Mouse (Mus musculus) embryo, embryonic 10.5 days (tissue): Measurements from ENCODE around the gene Ube4b.
"Not testable (repeated sequence)": the region's sequence is repeated elsewhere in the genome, so short reads cannot be mapped to it uniquely, and the experiment has no call there.

Experiments
- DNase-seq: peaks from one replicate; pipeline ENCODE4 v3.0.0-alpha.2; 2015; ENCODE audit warnings: low spot score

Gene Ube4b

DNA sequence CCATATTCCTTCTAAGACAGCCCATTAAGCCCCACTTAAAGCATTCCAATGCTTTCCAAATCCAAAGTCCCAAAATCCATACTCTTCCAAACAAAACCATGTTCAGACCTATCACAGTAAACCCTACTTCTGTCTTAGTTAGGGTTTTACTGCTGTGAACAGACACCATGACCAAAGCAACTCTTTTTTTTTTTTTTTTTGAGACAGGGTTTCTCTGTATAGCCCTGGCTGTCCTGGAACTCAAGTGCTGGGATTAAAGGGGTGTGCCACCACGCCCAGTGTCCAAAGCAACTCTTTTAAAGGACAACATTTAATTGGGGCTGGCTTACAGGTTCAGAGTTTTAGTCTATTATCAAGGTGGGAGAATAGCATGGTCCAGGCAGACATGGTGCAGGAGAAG lies 5.3 kb upstream of the Ube4b start:
- DNase-seq = not testable (repeated sequence)

DNA sequence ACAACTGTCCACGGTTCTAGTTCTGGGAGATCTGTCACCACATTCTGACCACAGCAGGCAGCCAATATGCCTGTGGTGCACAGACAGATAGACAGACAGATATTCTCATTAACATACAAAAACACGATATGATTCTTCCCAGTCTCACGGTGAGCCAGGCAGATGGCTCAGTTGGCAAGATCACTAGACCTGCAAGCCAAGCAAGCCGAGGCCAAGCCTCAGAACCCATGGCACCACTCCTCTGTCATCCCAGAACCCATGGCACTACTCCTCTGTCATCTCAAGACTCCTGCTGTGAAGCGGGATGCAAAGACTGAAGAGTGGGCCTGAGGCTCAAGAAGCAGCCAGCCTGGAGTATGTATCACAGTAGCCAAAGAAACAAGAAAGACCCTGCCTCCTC lies 3.0 kb upstream of the Ube4b start:
- no peak for DNase-seq

DNA sequence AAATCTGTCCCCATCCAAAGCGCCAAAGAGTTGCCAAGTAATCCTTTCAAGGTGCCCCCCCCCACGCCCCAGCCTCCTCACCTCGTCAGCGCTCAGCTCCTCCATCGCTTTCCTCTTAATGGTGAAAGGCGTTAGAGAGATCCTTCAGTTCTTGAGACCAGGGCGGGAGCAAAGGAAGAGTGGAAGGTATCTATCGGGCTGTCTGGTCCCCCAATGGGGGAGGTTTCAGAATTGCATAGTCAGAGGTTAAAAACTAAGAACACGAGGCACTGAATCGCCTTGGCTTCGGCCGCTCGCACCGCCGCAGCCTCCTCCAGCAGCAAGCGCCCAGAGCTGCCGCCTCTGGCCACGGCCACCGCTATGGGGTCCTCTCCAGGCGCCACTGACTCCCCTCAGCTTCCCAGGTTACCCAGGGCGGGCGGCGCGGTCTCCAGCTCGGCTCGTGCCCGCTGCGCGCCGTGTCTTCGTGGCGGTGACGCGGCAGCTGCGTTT lies 702 bp downstream of the Ube4b start:
- DNase-seq = peak; percentile 62

DNA sequence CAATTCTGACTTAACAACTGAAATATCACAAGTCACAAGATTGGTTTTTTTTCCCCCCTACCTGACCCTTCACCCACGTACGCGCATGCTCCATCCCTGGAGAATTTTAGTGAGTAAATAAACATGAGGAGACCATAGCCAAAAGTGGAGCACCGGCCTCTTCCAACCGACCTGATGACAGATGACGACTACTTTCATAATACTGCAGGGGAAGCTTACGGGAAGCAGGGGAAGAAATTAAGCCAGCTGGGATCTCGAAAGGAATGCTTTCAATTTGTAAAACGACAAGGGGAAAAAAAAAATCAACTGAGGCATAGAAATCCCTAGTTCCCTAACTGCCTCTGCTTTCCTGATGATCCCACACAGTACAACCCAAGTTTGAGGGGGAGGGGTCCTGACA lies 1.8 kb downstream of the Ube4b start:
- peak; percentile 46 for DNase-seq

DNA sequence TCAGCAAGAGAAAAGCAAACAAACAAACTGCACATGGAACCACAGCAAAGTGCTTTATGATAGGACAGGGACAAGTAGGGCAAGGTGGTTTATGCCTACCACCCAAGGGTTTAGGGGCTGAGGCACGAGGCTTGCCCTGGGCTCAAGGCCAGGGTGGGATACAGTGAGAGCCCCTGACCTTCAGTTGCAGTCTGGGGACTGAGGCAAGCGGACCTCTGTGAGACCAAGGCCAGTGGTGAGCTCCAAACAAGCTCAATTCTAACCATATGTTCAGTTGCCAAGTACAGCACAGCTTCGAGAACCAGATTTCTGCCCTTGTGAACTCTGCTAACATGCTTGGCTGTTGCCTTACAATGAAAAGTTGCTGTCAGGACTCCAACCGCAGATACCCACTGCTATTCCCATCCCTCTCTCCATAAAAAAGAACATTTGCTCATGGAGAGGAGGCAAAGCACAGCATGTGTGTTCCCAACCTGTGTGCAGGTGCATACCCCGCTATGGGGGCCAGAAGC lies 8.6 kb downstream of the Ube4b start:
- DNase-seq = no peak

DNA sequence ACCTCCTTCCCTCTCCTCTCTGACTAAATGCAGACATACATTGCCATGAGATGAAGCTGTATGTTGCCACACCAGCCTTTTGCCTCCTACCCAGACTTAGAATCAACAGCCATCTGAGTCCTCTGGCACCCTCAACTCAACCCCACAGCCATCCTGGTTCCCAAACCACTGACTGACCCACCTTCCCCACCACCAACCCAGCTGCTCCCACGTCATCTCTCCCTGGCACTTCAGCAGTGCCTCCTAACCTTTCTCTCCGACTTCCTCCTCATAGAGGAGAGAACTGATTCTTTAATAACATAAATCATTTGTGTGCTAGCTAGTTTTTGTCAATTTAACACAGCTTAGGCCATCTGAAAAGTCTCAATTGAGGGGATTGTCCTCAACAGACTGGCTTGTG lies 9.6 kb downstream of the Ube4b start:
- no peak for DNase-seq

DNA sequence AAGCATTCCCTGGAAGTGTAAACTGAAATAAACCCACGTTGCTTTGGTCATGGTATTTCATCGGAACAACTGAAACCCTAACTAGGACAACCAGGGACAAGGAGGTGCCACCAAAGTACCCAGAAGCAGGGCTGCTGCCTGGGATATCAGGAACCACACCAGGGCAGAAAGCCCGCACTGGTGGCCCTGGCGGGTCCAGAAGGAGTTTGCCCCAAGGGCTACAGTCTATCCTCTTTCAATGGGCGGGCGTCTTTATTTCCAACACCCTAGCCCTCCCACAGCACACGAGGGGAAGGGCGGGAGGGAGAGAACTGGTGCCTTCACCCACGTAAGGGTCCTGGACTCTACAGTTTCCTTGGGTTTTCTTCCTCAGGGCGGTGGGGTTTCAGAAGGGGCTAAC lies 10.1 kb downstream of the Ube4b start:
- DNase-seq = no peak

DNA sequence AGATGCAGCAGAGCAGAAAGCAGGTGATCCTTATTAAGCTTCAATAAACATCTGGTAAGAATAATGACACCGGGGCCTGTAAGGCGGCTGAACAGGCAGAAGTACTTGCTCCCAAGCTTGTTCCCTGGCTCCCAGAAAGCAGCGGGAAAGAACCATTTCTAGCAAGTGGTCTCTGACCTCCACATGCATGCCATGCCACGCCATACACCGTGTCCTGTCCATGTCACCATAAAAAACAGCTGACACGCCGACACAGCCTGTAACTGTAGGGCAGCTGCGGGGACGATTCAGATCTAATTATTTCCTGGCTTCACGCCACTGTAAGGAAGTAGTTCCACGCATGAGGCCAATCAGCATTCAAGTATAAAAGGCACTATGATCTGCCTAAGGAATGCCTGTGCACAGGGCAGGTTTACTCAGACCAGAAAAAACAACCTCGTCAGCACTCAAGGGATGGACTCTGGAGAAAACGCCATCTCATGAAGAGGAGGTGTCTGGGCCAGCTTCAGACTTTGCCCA lies 10.8 kb downstream of the Ube4b start:
- peak; percentile 53 for DNase-seq

DNA sequence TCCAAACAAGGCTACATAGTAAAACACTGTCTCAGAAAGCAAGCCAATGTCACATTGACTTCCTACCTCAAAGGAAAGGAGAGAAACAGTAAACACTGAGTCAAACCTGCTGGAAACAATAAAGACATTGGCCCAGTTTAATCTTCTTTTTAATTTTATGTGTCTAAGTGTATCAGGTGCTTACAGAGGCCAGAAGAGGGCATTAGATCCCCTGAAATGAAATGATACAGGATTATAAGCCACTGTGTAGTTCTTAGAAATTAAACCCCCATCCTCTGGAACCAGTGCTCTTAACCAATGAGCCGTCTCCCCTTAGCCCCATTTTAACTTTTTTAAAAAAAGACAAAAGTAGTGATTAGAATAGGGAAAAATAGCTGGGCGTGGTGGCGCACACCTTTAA lies 12.3 kb downstream of the Ube4b start:
- no peak for DNase-seq

DNA sequence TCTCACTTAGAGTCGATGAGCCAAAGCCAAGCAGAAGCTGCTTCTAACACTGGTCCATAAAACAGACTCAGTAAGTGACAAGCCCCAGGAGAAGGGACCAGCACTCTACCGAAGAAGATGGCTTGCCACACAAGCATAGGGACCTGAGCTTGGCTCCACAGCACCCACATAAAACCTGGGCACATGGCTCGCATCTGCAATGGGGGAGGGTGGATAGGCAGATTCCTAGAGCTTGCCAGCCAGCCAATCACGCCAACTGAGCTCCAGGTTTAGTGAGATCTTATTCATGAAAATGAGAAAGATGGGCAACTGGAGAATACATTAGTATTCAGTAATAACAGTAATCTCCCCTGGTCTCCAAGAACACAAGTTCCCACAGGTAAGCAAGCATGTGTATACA lies 16.8 kb downstream of the Ube4b start:
- DNase-seq = no peak

DNA sequence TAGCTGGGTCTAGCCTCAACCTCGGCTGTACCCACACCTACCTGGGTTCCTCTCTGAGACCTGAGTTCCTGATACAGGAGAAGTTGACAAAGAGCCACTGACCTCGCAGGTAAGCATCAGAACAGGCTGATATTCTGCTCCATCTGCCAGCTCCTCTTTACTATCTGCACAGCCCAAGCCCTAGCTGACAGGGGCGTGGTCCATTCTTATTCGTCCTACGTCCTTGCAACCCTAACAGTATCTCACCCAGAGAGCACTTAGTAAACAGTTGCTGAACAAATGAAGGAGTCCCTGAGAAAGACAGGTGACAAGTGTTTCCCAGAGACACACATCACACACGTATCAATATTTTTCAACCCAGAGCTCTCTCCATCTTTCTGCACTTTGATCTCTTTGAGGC lies 18.2 kb downstream of the Ube4b start:
- no peak for DNase-seq

DNA sequence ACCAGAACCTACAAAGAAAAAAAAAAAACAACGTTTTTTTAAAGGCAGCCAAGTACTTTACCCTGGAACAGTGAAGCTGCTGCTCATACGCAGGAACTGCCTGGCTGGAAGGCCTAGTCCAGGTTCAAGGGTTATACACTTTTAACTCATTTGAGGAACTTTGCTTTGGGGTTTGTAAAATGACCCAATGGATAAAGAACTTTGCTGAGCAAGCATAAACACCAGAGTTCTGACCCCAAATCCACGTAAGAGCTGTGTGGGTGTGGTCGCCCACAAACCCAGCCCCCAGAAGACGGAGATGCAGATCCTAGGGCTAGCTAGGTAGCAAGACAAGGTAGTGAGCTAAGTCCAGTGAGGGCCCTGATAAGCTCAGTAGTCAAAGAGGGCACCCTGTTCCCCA lies 19.1 kb downstream of the Ube4b start:
- DNase-seq = no peak

DNA sequence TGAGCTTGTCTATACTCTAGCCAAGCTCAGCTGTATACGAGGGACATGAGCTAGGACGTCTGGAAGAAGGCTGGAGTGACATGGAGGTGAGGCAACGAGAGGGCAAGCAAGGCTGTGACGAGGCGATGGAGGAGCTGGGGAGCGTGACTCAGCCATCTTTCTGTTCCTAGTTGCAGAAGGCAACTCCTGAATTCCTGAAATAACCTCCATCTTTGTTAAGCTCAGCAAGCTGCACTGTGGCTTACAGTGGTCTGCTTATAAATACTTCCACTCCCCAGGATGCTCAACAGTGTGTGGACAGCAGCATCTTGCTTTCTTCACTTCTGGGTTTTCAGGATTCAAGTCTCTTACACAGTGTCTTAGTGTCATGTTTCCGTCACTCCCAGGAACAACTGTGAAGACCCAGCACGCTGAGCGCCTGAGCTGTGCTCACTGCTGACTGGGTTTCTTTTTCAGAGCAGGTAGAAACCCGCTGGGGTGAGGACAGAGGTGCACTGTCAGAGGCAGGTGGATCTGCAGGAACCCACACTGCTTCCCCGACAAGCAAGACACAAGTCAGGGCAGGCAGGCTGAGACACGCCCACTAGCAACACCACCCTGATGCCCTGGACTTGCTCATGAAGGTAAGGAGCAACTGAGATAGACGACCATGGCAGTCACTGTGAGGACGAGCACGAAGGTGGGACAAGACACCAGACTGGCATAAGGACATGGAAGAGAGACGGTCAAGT lies 20.7 kb downstream of the Ube4b start:
- DNase-seq = no peak

DNA sequence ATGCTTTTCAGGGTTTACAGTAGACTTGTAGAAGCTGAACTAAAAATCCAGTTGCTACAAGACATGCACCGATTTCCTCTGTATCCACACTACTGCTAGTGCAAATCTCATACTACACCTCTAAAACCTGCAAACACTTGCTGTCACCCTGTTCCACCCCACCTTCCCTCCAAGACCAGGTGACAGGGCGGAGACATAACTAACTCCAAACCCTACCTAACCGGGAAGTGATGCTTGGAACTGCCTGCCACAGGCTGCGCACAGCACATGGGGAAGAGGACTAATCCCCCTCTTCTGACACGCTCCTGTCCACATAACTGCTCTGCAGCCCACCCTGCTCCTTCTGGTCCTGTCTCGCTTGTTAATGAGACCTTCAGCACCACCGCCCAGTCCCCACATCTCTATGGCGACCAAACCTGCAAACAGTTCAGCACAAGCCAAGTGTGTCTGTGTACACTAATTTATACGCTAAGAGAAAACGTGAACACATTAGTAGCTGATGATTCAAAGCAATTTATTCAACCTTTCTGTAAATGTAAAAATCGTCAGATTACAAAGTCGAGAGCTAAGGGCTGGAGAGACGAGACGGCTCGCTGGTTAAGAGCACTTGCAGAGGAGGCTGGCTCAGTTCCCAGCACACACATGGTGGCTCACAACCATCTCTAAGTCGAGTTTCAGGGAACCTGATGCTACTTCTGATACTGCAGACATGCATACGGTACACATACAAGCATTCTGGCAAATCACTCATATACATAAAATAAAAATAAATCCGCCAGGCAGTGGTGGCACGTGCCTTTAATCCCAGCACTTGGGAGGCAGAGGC lies 21.7 kb downstream of the Ube4b start:
- DNase-seq = no peak

DNA sequence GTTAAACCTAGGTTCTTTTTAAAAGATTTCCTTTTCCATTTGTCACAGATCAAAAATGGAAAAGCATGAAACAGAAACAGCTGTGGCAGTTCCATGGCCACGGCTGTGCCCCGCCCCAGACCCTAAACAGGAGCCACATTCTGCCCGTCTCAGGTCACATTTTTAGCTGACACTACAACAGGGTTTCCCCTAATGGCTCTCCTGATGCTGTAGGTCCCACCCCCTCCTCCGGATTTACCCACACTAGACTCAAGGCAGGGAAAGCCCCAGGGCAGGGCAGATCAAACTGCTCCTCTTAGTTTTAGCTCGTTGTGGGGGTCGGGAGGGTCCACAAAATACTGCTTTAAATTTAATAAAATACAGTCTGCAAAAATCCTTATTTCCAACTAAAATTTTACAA lies 23.5 kb downstream of the Ube4b start:
- peak; percentile 58 for DNase-seq

DNA sequence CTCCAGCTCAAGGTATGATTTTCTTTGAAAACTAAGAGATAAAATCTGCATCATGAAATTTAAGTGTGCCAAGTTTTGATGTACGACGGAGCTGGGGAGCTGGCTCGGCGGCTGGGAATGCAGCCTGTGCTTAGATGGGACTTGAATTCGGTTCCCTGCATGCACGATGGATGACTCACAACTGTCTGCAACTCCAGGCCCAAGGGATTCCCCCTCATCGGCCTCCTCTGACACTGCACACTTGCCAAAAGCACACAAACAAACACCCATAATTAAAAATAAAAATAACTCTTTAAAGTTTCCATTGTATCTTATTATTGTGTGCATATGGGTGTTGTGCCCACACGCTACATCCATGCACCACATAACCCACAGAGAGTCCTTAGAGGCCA lies 25.0 kb downstream of the Ube4b start:
- DNase-seq = no peak

DNA sequence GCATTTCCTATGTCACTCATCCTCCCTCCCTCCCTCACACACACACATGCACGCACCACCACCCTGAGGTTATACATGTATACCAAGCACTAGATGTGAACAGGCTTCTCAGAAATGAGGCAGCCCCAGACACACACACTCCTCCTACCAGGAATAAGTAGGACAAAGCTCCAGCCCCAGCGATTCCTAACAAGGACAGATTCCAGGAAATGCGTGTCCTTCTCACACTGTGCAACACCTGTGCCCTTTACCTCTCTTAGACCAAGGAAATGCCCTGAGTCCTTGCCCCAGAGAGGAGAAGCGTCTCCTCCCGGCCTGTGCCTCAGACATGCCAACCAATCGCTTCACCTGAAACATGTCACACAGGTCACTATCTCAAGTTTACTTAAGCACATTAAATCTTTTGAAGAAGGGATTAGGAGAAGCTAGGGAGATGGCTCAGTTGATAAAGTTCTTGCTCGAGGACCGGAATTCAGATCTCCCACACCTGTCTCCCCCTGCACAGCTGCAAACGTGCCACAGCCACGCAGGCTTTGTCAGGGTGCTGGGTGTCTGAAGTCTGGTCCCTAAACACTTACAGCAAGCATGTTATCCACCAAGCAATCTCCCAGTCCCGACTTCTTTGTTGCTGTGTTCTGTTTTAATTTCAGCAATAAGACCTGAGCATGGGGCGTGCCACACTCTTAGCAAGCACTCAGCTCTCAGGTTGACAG lies 25.5 kb downstream of the Ube4b start:
- no peak for DNase-seq

DNA sequence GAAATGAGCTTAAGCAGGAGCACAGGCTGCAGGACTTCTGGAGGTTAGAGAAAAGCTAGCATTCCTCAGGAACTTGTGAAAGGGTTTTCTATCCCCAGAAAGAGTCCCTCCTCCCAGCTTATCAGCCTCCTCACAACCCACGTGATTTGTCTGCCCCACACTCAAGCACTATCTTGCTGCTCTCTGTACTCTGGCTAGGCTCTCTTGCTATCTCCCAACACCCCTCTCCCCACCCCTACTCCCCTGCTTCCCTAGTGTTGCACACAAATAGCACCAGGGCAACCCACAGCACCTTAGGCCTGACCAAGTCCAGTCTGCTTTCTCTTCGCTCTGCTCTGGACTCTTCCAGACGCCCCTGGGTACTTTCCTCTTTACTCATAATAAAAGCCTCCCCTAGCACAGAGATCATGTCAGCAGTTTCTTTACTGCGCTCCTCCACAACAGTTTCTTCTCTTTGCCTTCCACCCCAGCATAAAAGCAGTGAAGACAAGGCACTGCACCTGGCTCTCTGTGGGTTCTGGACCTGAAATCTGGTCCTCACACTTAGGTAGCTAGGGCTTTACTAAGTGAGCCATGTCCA lies 27.1 kb downstream of the Ube4b start:
- DNase-seq = no peak

DNA sequence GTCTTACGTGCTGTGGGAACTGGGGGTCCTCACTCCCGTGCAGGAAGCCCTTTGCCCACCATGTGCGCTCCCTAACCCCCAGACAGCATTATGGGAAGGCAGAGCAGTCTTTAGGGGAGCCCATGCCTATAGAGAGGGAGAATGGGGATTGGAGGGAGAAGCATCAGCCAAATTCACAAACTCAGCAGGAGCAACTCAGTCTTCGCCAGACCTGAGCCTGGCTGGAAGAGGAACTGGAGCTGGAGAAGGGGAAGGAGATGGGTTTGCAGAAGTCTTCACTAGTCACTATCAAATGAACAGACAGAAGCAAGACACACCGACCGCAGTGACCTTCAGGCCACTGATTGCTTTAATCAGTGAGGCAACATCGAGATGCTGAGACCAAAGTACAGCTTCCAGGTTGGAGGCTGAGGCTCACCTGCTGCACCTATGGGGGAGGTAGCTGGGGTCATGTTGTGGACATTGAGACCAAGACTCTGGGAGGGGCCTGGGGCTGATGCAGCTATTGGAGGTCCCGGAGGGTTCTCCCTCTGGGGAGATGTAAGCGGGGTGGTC lies 28.3 kb downstream of the Ube4b start:
- DNase-seq = no peak

DNA sequence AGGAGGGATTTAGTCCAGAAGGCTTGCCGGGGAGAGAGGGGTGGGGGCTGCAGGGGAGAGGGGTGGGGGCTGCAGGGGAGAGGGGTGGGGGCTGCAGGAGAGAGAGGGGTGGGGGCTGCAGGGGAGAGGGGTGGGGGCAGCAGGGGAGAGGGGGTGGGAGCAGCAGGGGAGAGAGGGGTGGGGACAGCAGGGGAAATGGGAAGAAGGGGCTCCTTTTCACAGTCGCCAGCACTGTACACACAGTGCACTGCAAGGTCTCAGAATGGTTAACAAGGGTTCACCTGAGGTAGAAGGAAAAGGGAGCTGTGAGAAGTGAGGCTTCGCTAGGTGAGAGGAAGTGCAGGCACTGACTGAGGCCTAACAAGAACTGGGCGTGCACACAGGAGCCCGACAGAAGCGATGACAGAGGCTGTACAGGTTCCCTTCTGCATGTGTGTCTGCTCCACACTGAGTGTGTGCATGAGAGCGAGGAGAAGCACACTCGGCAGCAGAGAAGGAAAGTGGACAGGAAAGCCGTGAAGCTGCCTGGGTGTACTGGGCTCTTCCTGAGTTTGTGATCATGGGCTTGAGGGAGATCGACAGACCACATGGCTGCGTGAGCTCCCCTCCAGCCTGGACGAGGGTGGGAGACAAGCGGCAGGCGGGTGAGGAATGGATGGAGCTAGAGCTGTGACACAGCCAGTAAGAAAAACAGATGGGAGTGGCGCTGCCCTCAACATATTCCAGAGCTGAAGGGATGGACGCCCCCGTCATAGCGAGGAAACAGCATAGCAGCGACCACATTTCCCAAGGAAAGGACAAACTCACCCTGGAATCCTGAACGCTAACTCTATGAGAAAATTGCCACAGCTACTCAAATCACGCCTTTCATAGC lies 29.9 kb downstream of the Ube4b start:
- no peak for DNase-seq

DNA sequence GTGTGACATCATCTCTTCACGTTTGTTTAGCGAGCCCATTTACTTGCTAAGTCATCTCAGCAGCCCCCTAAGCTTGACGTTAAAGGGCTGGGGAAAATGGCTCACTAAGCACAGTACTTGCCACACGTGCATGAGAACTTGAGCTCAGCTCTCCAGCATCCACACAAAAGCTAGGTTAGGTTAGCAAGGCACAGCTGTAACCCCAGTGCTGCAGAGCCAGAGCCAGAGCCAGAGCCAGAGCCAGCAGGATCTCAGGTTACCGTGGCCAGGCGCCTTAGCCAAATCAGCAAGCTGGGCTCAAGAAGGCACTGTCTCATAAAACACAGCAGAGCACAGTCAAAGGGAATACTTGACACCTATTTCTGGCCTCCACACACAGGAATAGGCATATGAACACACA lies 31.0 kb downstream of the Ube4b start:
- no peak for DNase-seq
